Comparison of ENCODE assay signal across 8 mouse cellular contexts in the genomic region with DNA sequence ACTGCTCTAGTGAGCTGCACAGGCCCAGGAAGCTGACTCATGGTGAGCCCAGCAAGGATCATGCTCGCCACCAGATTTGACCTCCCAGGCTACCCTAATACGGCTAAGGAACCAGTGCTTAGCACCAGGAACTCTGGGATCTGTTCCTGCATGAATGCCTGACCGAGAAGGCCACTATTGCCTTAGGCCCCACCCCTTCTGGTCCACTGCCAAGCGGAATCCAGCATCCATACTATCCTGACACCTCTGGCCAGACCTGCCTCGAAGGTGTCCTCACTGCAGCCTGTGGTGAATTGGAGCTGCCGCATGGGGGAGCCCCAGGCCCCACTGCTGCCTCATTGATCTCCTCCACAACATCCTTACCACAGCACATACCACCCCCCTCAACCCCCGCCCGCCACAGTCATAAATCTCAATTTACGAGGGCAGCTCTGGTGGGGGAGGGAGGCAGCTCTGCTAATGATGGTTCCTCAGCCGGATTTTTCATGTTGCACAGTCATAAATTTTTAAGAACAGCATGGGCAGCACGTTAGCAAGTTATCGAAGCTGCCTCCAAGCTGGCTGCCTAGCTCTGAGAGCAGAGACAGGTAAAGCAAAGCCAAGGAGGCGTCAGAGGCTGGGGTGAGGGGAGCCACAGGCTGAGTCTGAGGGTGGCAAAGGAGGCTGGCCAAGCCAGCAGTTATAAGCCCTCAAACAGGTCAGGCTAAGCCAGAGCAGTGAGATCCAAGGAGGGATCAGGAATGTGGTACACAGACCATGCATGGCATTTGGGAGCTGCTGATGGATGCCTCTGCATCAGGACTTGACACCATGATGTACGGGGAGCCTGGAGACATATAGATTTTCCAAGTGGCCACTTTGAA. TPM values are rescaled to one million over a fixed set of nuclear protein-coding genes. Genes with fewer than 3 reads are reported as not detected.
DNase-seq lines count a peak whose midpoint lies in the region; ATAC-seq and TF ChIP-seq lines count a peak whose summit lies in the region.

No protein-coding gene starts in this region.

- peaks cover 2% of the 10 kb centered on the region; the same call in 1 of the 2 replicates for H3K4me1 ChIP-seq in hindbrain, postnatal 0 days (ENCODE audit: insufficient read depth, low read length)
- H3K4me1 ChIP-seq in liver, embryonic 11.5 days (replicated peaks; ENCODE audit: control insufficient read depth, insufficient read depth, low read length) = peaks cover 5% of the 10 kb centered on the region; the same call in 1 of the 2 replicates

- H3K36me3 ChIP-seq in hindbrain, postnatal 0 days (ENCODE audit: insufficient read depth, low read length) = no peaks in the 10 kb centered on the region; the same call in 1 of the 2 replicates
- H3K36me3 ChIP-seq in liver, embryonic 11.5 days (ENCODE audit: control insufficient read depth, insufficient read depth, low read length) = no peaks in the 10 kb centered on the region

- TF ChIP-seq CTCF in hindbrain, postnatal 0 days (IDR thresholded peaks at IDR 0.05; ENCODE audit: low read depth) = peak; percentile 58

- peak; percentile 61 for ATAC-seq in hindbrain, postnatal 0 days
- peak; percentile 34; the same call in 1 of the 2 replicates for ATAC-seq in liver, embryonic 11.5 days (replicated peaks; ENCODE audit: low FRiP score)
- no peak for ATAC-seq in megakaryocyte, adult 5-6 weeks (ENCODE audit: poor library complexity, severe bottlenecking)
- ATAC-seq in frontal cortex, adult (ENCODE audit: low TSS enrichment) = no peak

- H3K27me3 ChIP-seq in hindbrain, postnatal 0 days (ENCODE audit: insufficient read depth, low read length) = no peaks in the 10 kb centered on the region
- H3K27me3 ChIP-seq in liver, embryonic 11.5 days (replicated peaks; ENCODE audit: control insufficient read depth, insufficient read depth, low read length) = no peaks in the 10 kb centered on the region

- no peak overlapping the region for H3K4me3 ChIP-seq in hindbrain, postnatal 0 days (ENCODE audit: low read length)
- no peak overlapping the region for H3K4me3 ChIP-seq in liver, embryonic 11.5 days (ENCODE audit: low read depth, low read length)

- H3K9me3 ChIP-seq in hindbrain, postnatal 0 days (ENCODE audit: low read length) = no peaks in the 10 kb centered on the region
- no peaks in the 10 kb centered on the region for H3K9me3 ChIP-seq in liver, embryonic 11.5 days (ENCODE audit: control insufficient read depth, low read length)

- 55% methylated on average over 14 of the region's 14 CpGs for WGBS in hindbrain, postnatal 0 days
- WGBS in liver, embryonic 11.5 days = 59% methylated on average over 14 of the region's 14 CpGs

- H3K4me2 ChIP-seq in hindbrain, postnatal 0 days (ENCODE audit: low read depth, low read length) = no peak overlapping the region
- H3K4me2 ChIP-seq in liver, embryonic 11.5 days = no peak overlapping the region

- DNase-seq in retina, postnatal 1 day = peak; percentile 63
- no peak for DNase-seq in retina, embryonic 14.5 days (ENCODE audit: low spot score)
- DNase-seq in embryo, embryonic 10 days (ENCODE audit: low spot score) = peak; percentile 56
- peak; percentile 49 for DNase-seq in hindbrain, postnatal 0 days (ENCODE audit: low spot score)
- DNase-seq in liver, embryonic 11.5 days (ENCODE audit: low spot score) = no peak
- DNase-seq in urinary bladder, postnatal 4 days (ENCODE audit: low spot score in 2 of 2) = peak; percentile 54 to 77

- no peak overlapping the region for H3K27ac ChIP-seq in hindbrain, postnatal 0 days
- no peak overlapping the region for H3K27ac ChIP-seq in liver, embryonic 11.5 days (ENCODE audit: low read depth, low read length)

- no peak overlapping the region for H3K9ac ChIP-seq in hindbrain, postnatal 0 days (replicated peaks; ENCODE audit: low read length)
- H3K9ac ChIP-seq in liver, embryonic 11.5 days (ENCODE audit: low read depth, low read length) = no peak overlapping the region

RNA-seq across cellular contexts. Expression of a gene that starts 23.3 kb away (rescaled TPM):
- total RNA-seq in hindbrain, postnatal 0 days (2014; rRNA removed) = 67.5 and 75.5 TPM in 2 replicates
- polyA plus RNA-seq in hindbrain, postnatal 0 days (2015; fragmentation: Nextera tagmentation; extraction: Ambion mirVana) = 76.5 and 81.4 TPM in 2 replicates
- 56.7 and 59.0 TPM in 2 replicates for polyA plus RNA-seq in liver, embryonic 11.5 days (2014; fragmentation: Nextera tagmentation; extraction: Ambion mirVana)
- 9.6 and 11.3 TPM in 2 replicates for total RNA-seq in megakaryocyte, adult 5-6 weeks (2015)
- 14.7 and 18.1 TPM in 2 replicates for total RNA-seq in megakaryocyte, adult 5-6 weeks (2017)

Comparison
In these comparisons a context has a peak if more than half of its experiments do, and no peak if none do; other contexts are left out.
1. DNase-seq: peak in retina, postnatal 1 day (single experiment), embryo, embryonic 10 days (single experiment), hindbrain, postnatal 0 days (single experiment) and urinary bladder, postnatal 4 days (2 of 2); none in retina, embryonic 14.5 days (single experiment) and liver, embryonic 11.5 days (single experiment).
2. ATAC-seq: peak in hindbrain, postnatal 0 days (single experiment) and liver, embryonic 11.5 days (single experiment); none in megakaryocyte, adult 5-6 weeks (single experiment) and frontal cortex, adult (single experiment).